25 mouse cellular contexts compared by ENCODE assay signal in the genomic region with DNA sequence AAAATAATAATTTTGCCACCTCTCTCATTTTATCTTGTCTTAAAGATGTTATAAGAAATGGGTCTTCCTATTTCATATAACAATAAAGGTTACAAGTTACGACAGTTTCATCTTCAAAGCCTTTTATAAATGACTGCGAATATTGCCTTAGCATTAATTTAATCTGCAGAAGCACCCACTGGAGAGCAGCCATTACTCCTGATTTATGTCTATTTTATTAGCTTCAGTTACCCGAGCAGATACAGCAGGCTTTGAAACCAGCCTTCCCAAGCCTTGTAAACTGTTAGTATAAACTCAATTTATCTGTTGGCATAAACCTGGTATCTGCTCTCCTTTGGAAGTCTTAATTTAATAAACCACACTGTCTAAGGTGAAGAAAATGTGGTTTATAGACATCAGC.
"Had no signal": no experiment of that assay in that cellular context is flagged by ENCODE, and none has a peak within 500 bp of the region (broad histone marks: within the 10 kb centered on the region; RNA-seq: fewer than 3 reads in every experiment).

No protein-coding gene starts in this region.

- H3K4me1 ChIP-seq: forebrain, embryonic 15.5 days; heart, embryonic 10.5 days; heart, embryonic 12.5 days; hindbrain, embryonic 13.5 days; hindbrain, embryonic 15.5 days; intestine, embryonic 15.5 days; kidney, embryonic 15.5 days; limb, embryonic 10.5 days; limb, embryonic 12.5 days had no signal

- H3K9ac ChIP-seq: forebrain, embryonic 15.5 days; heart, embryonic 12.5 days; hindbrain, embryonic 13.5 days; hindbrain, embryonic 15.5 days; intestine, embryonic 15.5 days; kidney, embryonic 15.5 days; limb, embryonic 12.5 days had no signal

- ATAC-seq: forebrain, embryonic 15.5 days; inflammation-experienced regulatory T-cells, adult 6 months; intestine, embryonic 15.5 days; intestine, postnatal 0 days had no signal

- H3K4me2 ChIP-seq: forebrain, embryonic 15.5 days; heart, embryonic 12.5 days; hindbrain, embryonic 13.5 days; hindbrain, embryonic 15.5 days; intestine, embryonic 15.5 days; kidney, embryonic 15.5 days; limb, embryonic 12.5 days had no signal

- H3K27me3 ChIP-seq: forebrain, embryonic 15.5 days; heart, embryonic 12.5 days; hindbrain, embryonic 13.5 days; hindbrain, embryonic 15.5 days; intestine, embryonic 15.5 days; kidney, embryonic 15.5 days; limb, embryonic 12.5 days had no signal

- H3K27ac ChIP-seq: forebrain, embryonic 15.5 days; gastrocnemius, adult 2 months; heart, embryonic 10.5 days; hindbrain, embryonic 13.5 days; hindbrain, embryonic 15.5 days; intestine, embryonic 15.5 days; kidney, embryonic 15.5 days; layer of hippocampus, adult 2 months; left cerebral cortex, adult 2 months; limb, embryonic 10.5 days; limb, embryonic 12.5 days had no signal

- H3K4me3 ChIP-seq: forebrain, embryonic 15.5 days; gastrocnemius, adult 2 months; heart, embryonic 10.5 days; heart, embryonic 12.5 days; hindbrain, embryonic 13.5 days; hindbrain, embryonic 15.5 days; intestine, embryonic 15.5 days; kidney, embryonic 15.5 days; layer of hippocampus, adult 2 months; left cerebral cortex, adult 2 months; limb, embryonic 10.5 days; limb, embryonic 12.5 days had no signal

- DNase-seq: gastrocnemius, adult 2 months; gastrocnemius, postnatal 10 days; gastrocnemius, postnatal 25 days; heart, adult 18-20 months; heart, postnatal 10 days; heart, postnatal 4 days; kidney, adult 2 months; kidney, adult 9 months; kidney, postnatal 10 days; kidney, postnatal 25 days; kidney, postnatal 4 days; liver had no signal

- H3K9me3 ChIP-seq: forebrain, embryonic 15.5 days; heart, embryonic 10.5 days; heart, embryonic 12.5 days; hindbrain, embryonic 13.5 days; hindbrain, embryonic 15.5 days; intestine, embryonic 15.5 days; kidney, embryonic 15.5 days; limb, embryonic 10.5 days; limb, embryonic 12.5 days had no signal

- H3K36me3 ChIP-seq: forebrain, embryonic 15.5 days; heart, embryonic 10.5 days; heart, embryonic 12.5 days; hindbrain, embryonic 13.5 days; hindbrain, embryonic 15.5 days; intestine, embryonic 15.5 days; kidney, embryonic 15.5 days; limb, embryonic 10.5 days; limb, embryonic 12.5 days had no signal
